Mouse (Mus musculus) intestine, embryonic 14.5 days (tissue): ENCODE data around the gene Gap43. TPM values are rescaled to one million over a fixed set of nuclear protein-coding genes. Genes with fewer than 3 reads are reported as not detected.
"Not testable (repeated sequence)": the region's sequence is repeated elsewhere in the genome, so short reads cannot be mapped to it uniquely, and the experiment has no call there.

Experiments used
- ATAC-seq: fragments of 200-750 bp; cut with Nextera tagmentation; replicated peaks from 2 replicates; pipeline ENCODE4 v1.8.0; 2017; ENCODE audit warnings: low read depth, moderate number of reproducible peaks, moderate TSS enrichment, moderate library complexity; ENCODE audit not compliant: low FRiP score, low TSS enrichment
- DNase-seq: peaks from one replicate; pipeline ENCODE4 v3.0.0-alpha.2; 2018; ENCODE audit warnings: low spot score
- H3K27ac ChIP-seq: fragments of 300-500 bp; sonication (generic); 2 replicates; pipeline ENCODE4 v1.5.1; 2014; ENCODE audit warnings: low read depth, mild to moderate bottlenecking, control low read depth
- H3K27me3 ChIP-seq: fragments of 300-500 bp; sonication (generic); replicated peaks from 2 replicates; pipeline ENCODE4 v1.6.1; 2014; ENCODE audit warnings: low read length, control low read depth; ENCODE audit not compliant: control insufficient read depth, insufficient read depth
- H3K36me3 ChIP-seq: fragments of 300-500 bp; sonication (generic); 2 replicates; pipeline ENCODE4 v1.6.1; 2014; ENCODE audit warnings: low read length, control low read depth; ENCODE audit not compliant: control insufficient read depth, insufficient read depth
- H3K4me1 ChIP-seq: fragments of 300-500 bp; sonication (generic); replicated peaks from 2 replicates; pipeline ENCODE4 v1.6.1; 2014; ENCODE audit warnings: low read length, control low read depth, mixed read lengths; ENCODE audit not compliant: control insufficient read depth, insufficient read depth
- H3K4me2 ChIP-seq: fragments of 300-500 bp; sonication (generic); 2 replicates; pipeline ENCODE4 v1.6.1; 2014; ENCODE audit warnings: low read length
- H3K4me3 ChIP-seq: fragments of 300-500 bp; sonication (generic); 2 replicates; pipeline ENCODE4 v1.5.1; 2014; ENCODE audit warnings: low read depth, low read length, control low read depth, mixed read lengths
- H3K9ac ChIP-seq: fragments of 300-500 bp; sonication (generic); 2 replicates; pipeline ENCODE4 v1.6.1; 2014; ENCODE audit warnings: mild to moderate bottlenecking, low read length
- H3K9me3 ChIP-seq: fragments of 300-500 bp; sonication (generic); 2 replicates; pipeline ENCODE4 v1.6.1; 2016; ENCODE audit warnings: low read length, control low read depth; ENCODE audit not compliant: control insufficient read depth
- WGBS: fragments of 180-500 bp; shearing (Covaris S2); extraction: QIAGEN DNeasy Blood & Tissue Kit; methylation state at CpG from one replicate; pipeline ENCODE4 v1.1.7; 2014; 5-methylcytosine and 5-hydroxymethylcytosine counted together
- microRNA-seq: library from miRNA; unstranded; fragments of <30 nt; microRNA quantifications from one replicate; pipeline ENCODE4, GENCODE M21; 2016
- polyA plus RNA-seq: library from polyadenylated mRNA; unstranded; fragments of >200 nt; fragmentation: Nextera tagmentation; extraction: Ambion mirVana; gene quantifications from 2 replicates; pipeline ENCODE4 v1.2.1, GENCODE M21; 2014

The Gap43 gene
- polyA plus RNA-seq, 1 experiment from 2014 or later = 104 TPM

DNA sequence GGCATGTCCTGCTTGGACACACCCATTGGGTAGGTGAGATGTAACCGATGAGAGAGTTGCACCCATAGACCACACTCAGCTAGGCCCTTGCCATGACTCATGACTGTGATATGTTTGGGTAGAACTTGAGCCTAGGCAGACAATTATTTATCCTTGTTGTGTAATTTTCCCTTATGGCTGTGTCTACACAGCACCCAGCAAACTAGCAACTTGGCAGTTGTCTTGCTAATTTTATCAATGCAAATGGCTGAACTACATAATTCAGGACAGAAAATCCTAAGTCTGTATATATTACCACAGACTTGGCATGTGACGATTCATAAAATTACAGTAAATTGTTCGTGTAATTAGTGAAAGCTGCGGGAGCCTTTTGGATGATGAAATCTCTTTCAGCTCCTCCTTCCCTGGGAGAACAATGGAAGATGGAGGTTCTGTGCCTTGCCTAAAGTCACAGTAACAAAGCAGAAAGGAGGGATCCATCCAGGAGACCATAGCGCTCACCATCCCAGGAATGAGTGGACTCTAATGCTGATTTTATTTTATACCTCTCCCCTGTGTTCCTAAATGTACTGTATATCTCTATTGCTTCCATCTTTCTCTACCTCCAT is 77.4 kb downstream of the Gap43 start:
- H3K4me1 ChIP-seq = no peaks in the 10 kb centered on the region
- H3K9me3 ChIP-seq = no peaks in the 10 kb centered on the region
- DNase-seq (no peak), ATAC-seq (no peak)
- no peak overlapping the region for H3K4me2 ChIP-seq
- H3K27ac ChIP-seq = no peak overlapping the region
- H3K36me3 ChIP-seq = no peaks in the 10 kb centered on the region
- H3K9ac ChIP-seq = no peak overlapping the region
- no peaks in the 10 kb centered on the region for H3K27me3 ChIP-seq
- H3K4me3 ChIP-seq = no peak overlapping the region
- WGBS = 89% methylated on average over 5 of the region's 5 CpGs

DNA sequence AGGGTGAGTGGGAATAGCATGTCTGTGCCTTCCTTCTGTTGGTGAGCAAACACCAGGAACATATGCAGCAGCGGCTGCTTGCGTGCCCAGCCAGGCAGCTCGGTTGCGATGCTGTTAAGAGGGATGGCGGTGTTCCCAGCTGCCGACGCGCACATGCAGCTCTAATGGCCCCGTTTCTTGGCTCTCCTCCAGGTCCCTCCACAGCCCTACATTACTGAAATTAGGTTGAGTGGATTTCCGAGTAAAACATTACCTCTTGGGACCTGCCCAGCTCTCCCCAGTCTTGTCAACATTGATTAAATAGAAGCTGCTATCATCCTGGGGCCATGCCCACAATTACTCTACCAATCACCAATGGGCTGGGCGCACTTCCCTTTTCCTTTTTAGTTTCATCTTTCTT is 84.8 kb downstream of the Gap43 start:
- WGBS = 82% methylated on average over 11 of the region's 11 CpGs
- H3K36me3 ChIP-seq = no peaks in the 10 kb centered on the region

DNA sequence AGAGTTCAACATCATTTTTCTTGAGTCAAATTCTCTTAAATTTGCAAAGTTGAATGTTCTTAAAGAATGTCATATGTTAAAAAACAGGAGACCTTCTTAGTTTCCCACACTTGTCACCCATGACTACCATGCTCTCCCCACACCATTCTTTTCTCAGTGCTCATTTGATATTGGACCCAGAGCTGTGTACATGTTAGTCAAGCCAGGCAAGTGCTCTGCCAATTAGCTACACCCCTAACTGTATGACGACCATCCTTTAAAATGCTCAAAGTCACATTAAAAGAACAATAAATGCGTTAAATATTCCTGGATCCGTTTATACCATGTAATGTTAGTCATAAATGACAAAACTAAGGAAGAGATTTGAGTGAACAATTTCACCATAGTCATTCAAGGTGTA is 85.2 kb downstream of the Gap43 start:
- no peaks in the 10 kb centered on the region for H3K4me1 ChIP-seq
- ATAC-seq (no peak), DNase-seq (no peak)
- H3K27ac ChIP-seq = no peak overlapping the region
- WGBS = 77% methylated on average over 3 of the region's 3 CpGs
- H3K9ac ChIP-seq = no peak overlapping the region
- no peaks in the 10 kb centered on the region for H3K36me3 ChIP-seq
- no peaks in the 10 kb centered on the region for H3K27me3 ChIP-seq
- no peak overlapping the region for H3K4me2 ChIP-seq
- no peaks in the 10 kb centered on the region for H3K9me3 ChIP-seq
- H3K4me3 ChIP-seq = no peak overlapping the region

More for the DNA sequence above, 84.8 kb downstream of the Gap43 start:
- Histone ChIP-seq H3K27ac (no peak overlapping the region), H3K4me1 (no peaks in the 10 kb centered on the region), H3K9me3 (no peaks in the 10 kb centered on the region), H3K9ac (no peak overlapping the region), H3K4me2 (no peak overlapping the region), H3K27me3 (no peaks in the 10 kb centered on the region), H3K4me3 (no peak overlapping the region)
- ATAC-seq (no peak), DNase-seq (no peak)

DNA sequence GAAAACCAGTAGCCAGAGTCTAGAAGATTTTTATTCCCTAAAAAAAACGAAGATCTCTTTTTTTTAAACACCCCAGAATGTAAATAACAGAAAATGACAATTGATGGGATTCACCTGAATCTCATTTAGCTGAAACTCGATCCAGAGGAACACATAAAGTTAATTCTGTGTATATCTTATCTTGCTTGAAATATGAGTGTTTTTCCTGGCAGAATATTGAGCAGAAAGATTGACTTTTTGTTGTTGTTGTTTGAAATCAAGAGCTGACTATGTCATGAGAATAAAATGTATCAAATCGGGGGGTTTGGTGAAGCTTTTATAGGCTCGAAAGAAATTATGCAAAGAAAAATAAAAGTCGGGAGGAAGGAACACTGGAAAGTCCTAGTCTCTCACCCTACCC is 88.2 kb downstream of the Gap43 start:
- DNase-seq (no peak), ATAC-seq (no peak)
- Histone ChIP-seq H3K9ac (no peak overlapping the region), H3K9me3 (no peaks in the 10 kb centered on the region), H3K36me3 (no peaks in the 10 kb centered on the region), H3K4me3 (no peak overlapping the region), H3K27me3 (no peaks in the 10 kb centered on the region), H3K27ac (no peak overlapping the region), H3K4me2 (no peak overlapping the region), H3K4me1 (no peaks in the 10 kb centered on the region)
- WGBS = 65% methylated on average over 5 of the region's 5 CpGs

DNA sequence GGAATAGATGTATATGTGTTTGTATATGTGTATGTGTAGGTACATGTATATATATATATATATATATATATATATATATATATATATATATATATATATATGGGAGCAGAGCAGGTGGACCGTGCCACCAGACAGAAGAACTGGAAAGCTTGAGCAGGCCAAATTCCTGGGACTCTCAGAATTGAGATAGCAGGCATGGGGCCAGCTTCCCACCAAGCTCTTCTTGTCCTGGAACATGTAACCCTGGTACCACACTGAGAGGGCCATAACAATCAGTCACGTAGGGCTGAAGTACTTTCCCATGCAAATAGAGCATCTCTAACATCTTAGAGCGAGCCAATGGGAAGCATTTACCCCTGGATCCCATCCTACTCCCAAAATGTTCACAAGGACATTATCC is 96.3 kb downstream of the Gap43 start:
- H3K9ac ChIP-seq, DNase-seq: not testable (repeated sequence)

DNA sequence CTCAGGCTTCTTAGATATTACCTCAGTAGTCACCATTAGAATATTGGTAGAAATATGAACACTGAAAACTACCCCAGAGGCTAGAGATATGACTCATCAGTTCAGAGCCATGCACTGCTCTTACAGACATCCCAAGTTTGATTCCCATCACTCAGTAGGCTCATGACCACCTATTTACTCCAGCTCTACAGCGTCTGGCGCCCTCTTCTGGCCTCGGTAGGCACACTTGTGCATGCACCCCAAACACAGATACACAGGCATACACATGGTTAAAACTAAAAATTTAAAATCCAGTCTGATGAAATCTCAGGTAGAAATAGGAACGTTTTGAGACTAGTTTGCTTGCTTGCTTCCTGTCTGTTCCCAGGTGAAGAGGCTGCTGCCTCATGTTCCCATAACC is 109.1 kb downstream of the Gap43 start:
- Histone ChIP-seq H3K4me1 (no peaks in the 10 kb centered on the region), H3K4me3 (no peak overlapping the region), H3K9me3 (no peaks in the 10 kb centered on the region), H3K4me2 (no peak overlapping the region), H3K27ac (no peak overlapping the region), H3K9ac (no peak overlapping the region), H3K27me3 (no peaks in the 10 kb centered on the region), H3K36me3 (no peaks in the 10 kb centered on the region)
- WGBS = 65% methylated on average over 4 of the region's 4 CpGs
- DNase-seq (no peak), ATAC-seq (no peak)

More for the DNA sequence above, 96.3 kb downstream of the Gap43 start:
- not testable (repeated sequence) for H3K4me3 ChIP-seq, H3K27me3 ChIP-seq, ATAC-seq, H3K4me2 ChIP-seq, H3K36me3 ChIP-seq, H3K4me1 ChIP-seq, H3K27ac ChIP-seq, H3K9me3 ChIP-seq
- WGBS = 72% methylated on average over 3 of the region's 3 CpGs

Small RNA genes within 50 kb of the gene (microRNA-seq; reads per million reads assigned to microRNA genes)
- gene Mir6540 = 24.9 reads per million, percentile 48 among the genes with 10 or more reads in this experiment
